Mouse (Mus musculus) stomach, embryonic 15.5 days (tissue): ENCODE measurements around the gene Sh3gl1. TPM values are rescaled to one million over a fixed set of nuclear protein-coding genes. Genes with fewer than 3 reads are reported as not detected.

ENCODE experiments used
- ATAC-seq: fragments of 200-750 bp; cut with Nextera tagmentation; 2 replicates; pipeline ENCODE4 v1.8.0; 2017; ENCODE audit warnings: low read depth, moderate number of reproducible peaks, moderate TSS enrichment; ENCODE audit not compliant: insufficient read depth, low FRiP score
- H3K27ac ChIP-seq: fragments of 300-500 bp; sonication (generic); 2 replicates; pipeline ENCODE4 v1.5.1; 2015; ENCODE audit warnings: mild to moderate bottlenecking, inconsistent platforms
- H3K27me3 ChIP-seq: fragments of 300-500 bp; sonication (generic); replicated peaks from 2 replicates; pipeline ENCODE4 v1.6.1; 2015; ENCODE audit warnings: inconsistent platforms
- H3K36me3 ChIP-seq: fragments of 300-500 bp; sonication (generic); 2 replicates; pipeline ENCODE4 v1.6.1; 2015; ENCODE audit warnings: inconsistent platforms
- H3K4me1 ChIP-seq: fragments of 300-500 bp; sonication (generic); 2 replicates; pipeline ENCODE4 v1.6.1; 2015; ENCODE audit warnings: inconsistent platforms
- H3K4me2 ChIP-seq: fragments of 300-500 bp; sonication (generic); 2 replicates; pipeline ENCODE4 v1.6.1; 2015; ENCODE audit warnings: mild to moderate bottlenecking, inconsistent platforms
- H3K4me3 ChIP-seq: fragments of 300-500 bp; sonication (generic); replicated peaks from 2 replicates; pipeline ENCODE4 v1.5.1; 2015; ENCODE audit warnings: inconsistent platforms
- H3K9ac ChIP-seq: fragments of 300-500 bp; sonication (generic); 2 replicates; pipeline ENCODE4 v1.6.1; 2015; ENCODE audit warnings: inconsistent platforms
- H3K9me3 ChIP-seq: fragments of 300-500 bp; sonication (generic); 2 replicates; pipeline ENCODE4 v1.6.1; 2016; ENCODE audit warnings: inconsistent platforms
- WGBS: fragments of 180-500 bp; shearing (Covaris S2); methylation state at CpG from one replicate; pipeline ENCODE4 v1.1.7; 2015; 5-methylcytosine and 5-hydroxymethylcytosine counted together
- polyA plus RNA-seq: library from polyadenylated mRNA; unstranded; fragments of >200 nt; fragmentation: Nextera tagmentation; extraction: Ambion mirVana; gene quantifications from 2 replicates; pipeline ENCODE4 v1.2.1, GENCODE M21; 2015

Gene Sh3gl1
- polyA plus RNA-seq, 1 experiment from 2014 or later = 136 TPM

DNA sequence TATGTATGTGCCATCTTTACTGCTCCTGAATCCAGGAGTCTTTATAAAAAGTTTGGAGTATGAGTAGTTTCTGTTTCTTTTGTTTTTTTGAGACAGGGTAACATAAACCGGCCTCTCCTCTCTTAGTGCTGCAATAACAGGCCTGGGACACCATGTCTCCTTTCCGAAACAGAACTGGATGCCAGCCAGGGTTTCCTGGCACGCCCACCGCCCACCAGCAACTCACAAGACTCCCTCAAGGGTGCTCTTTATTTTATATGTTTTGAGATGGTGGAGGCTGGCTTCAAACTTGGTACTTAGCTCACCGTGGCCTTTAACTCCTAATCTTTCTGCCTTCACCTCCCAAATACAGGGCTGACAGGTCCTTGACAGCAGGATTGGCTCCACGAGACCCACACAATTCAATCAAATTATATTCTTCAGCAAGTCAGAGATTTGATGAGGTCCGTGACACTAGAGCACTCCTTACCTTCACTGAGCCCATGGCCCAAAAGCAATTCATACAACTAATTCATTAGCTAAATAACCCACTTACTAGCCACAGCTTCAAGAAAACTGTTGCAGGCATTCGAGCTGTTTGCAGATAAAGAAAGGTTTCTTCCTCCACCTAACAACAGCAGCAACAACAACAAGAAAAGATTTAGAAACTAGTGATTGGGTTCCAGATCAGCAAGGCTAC is 2.3 kb upstream of the Sh3gl1 start:
- no peak overlapping the region for H3K4me2 ChIP-seq
- H3K9me3 ChIP-seq = no peaks in the 10 kb centered on the region
- H3K36me3 ChIP-seq = no peaks in the 10 kb centered on the region
- WGBS = 84% methylated on average over 8 of the region's 8 CpGs
- H3K9ac ChIP-seq = no peak overlapping the region
- no peak overlapping the region for H3K27ac ChIP-seq
- no peaks in the 10 kb centered on the region for H3K27me3 ChIP-seq
- ATAC-seq = no peak
- H3K4me1 ChIP-seq = peaks cover 30% of the 10 kb centered on the region
- no peak overlapping the region for H3K4me3 ChIP-seq

DNA sequence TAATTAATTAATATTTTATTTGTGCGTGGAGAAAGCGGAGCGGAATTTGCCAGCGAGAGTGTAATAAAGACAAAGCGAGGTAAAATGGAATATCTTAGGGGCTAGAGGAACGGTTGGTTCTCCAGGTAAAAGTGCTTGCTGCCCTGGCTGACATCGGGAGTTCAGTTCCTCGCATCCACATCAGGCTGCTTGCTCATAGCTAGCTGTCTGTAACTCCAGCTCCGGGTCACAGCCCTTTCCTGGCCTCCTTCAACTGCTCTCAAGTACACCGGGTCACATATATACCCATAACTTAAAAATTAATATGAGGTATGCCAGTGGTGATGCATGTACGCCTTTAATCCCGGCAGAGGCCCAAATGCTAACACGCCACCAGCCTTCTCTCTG is 459 bp upstream of the Sh3gl1 start:
- H3K9me3 ChIP-seq = no peaks in the 10 kb centered on the region
- peaks cover 45% of the 10 kb centered on the region for H3K4me1 ChIP-seq
- H3K4me2 ChIP-seq = peak overlapping the region; percentile 53
- H3K4me3 ChIP-seq = peak overlapping the region; percentile 93
- 34% methylated on average over 13 of the region's 13 CpGs for WGBS
- no peaks in the 10 kb centered on the region for H3K36me3 ChIP-seq
- no peak overlapping the region for H3K27ac ChIP-seq
- no peak for ATAC-seq
- no peak overlapping the region for H3K9ac ChIP-seq
- no peaks in the 10 kb centered on the region for H3K27me3 ChIP-seq

DNA sequence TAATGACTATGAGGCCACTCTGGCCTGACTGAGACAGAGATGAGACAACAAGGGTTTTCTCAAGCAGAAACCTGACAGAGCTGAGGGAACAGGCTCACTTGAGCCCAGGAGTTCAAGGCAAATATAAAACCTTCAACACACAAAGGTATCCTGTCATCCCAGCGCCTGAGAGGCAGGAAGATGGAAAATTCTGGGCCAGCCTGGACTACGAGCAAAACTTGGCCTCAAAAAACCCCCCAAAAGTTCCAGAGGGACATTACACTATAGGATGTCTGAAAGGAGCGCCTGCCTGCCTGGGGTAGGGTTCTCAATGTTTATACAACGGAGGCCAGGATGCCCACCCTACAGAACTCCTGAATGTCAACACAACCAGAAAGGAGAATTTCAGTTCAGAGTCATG is 1.2 kb downstream of the Sh3gl1 start:
- Histone ChIP-seq H3K27ac (0 out of 2 replicates have a peak overlapping the region, but pooled peaks have one; percentile 33), H3K27me3 (no peaks in the 10 kb centered on the region), H3K9me3 (no peaks in the 10 kb centered on the region), H3K36me3 (no peaks in the 10 kb centered on the region), H3K9ac (peak overlapping the region; percentile 96; the same call in 1 of the 2 replicates), H3K4me2 (peak overlapping the region; percentile 59), H3K4me3 (peak overlapping the region; percentile 93), H3K4me1 (peaks cover 45% of the 10 kb centered on the region)
- WGBS = 49% methylated on average over 4 of the region's 4 CpGs
- no peak for ATAC-seq

DNA sequence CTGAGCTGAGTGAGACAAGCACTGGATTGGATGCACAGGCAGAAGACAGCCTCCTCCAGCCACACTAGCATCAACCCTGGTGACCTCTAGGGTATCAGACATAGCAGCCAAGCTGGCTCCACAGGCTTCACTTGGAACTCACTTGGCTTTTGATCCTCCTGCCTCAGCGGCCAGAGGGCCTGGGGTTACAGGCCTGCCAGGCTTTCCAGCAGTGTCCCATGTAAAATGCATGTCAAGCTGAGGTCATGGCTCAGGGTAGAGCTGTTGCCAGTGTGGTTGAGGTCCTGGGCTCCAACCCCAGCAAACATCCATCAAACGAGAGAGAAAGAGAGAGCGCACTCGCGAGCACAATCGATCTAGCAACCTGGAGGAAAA is 1.7 kb downstream of the Sh3gl1 start:
- WGBS = 84% methylated on average over 6 of the region's 6 CpGs
- Histone ChIP-seq H3K36me3 (no peaks in the 10 kb centered on the region), H3K4me2 (peak overlapping the region; percentile 59; the same call in 1 of the 2 replicates), H3K9me3 (no peaks in the 10 kb centered on the region), H3K4me3 (peak overlapping the region; percentile 93; the same call in 1 of the 2 replicates), H3K4me1 (peaks cover 45% of the 10 kb centered on the region), H3K27me3 (no peaks in the 10 kb centered on the region), H3K27ac (peak overlapping the region; percentile 33; the same call in 1 of the 2 replicates), H3K9ac (peak overlapping the region; percentile 96; the same call in 1 of the 2 replicates)
- no peak for ATAC-seq

DNA sequence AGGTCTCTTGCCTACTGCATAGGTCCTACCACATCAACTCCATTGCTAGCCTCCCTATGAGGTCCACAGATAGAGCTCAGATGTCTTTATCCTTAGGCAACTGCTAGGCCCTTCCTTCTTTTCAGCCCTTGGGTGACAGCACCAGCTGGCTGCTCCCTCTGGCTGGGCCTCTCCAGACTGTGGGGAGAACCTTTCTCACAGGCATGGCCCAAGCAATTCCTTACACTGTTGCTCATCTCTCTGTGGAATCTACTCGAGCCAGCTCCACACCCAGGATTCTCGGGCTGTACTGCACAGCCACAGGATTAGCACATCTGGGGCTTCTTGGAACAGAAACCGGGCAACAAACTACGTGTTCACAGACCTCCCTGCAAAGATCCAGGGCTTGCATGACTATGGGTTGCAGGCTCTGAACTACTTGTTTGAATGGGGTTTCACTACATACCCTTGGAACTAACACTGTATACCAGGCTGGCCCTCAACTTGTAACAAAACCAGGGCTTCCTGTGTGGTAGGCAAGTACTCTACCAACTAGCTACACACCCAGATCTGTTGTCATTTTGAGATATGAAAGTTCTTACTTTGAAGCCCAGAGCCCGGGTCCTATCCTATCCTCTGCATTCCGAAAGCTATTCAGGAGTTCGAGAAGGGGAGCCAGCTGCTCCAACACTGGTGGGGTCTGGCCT is 2.3 kb downstream of the Sh3gl1 start:
- Histone ChIP-seq H3K36me3 (0 out of 2 replicates have a peak, but pooled peaks cover 4% of the 10 kb centered on the region), H3K4me3 (peak overlapping the region; percentile 93; the same call in 1 of the 2 replicates), H3K9me3 (no peaks in the 10 kb centered on the region), H3K27ac (no peak overlapping the region), H3K4me1 (peaks cover 45% of the 10 kb centered on the region), H3K4me2 (peak overlapping the region; percentile 59; the same call in 1 of the 2 replicates), H3K27me3 (no peaks in the 10 kb centered on the region), H3K9ac (no peak overlapping the region)
- no peak for ATAC-seq
- WGBS = 83% methylated on average over 7 of the region's 7 CpGs

DNA sequence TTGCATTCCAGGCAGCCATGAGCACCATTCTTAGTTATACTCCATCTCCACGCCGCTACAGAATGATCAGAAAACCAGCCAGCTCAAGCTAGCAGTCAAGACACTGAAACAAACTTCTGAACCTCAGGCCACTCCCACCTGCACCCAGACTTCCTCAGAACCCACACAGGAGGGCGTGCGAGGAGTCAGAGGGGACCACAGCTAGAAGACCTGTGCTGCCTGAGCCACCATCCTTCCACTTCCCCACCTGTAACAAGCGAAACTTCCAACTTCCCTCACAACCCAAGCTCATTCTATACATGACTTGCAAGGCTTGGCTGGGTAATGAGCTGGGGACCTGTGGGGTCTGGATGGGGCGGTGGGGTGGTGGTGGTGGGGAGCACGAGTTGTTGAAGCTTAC is 3.6 kb downstream of the Sh3gl1 start:
- Histone ChIP-seq H3K36me3 (0 out of 2 replicates have a peak, but pooled peaks cover 5% of the 10 kb centered on the region), H3K27ac (peak overlapping the region; percentile 31; the same call in 1 of the 2 replicates), H3K9ac (no peak overlapping the region), H3K4me1 (peaks cover 45% of the 10 kb centered on the region), H3K4me3 (no peak overlapping the region), H3K27me3 (no peaks in the 10 kb centered on the region), H3K4me2 (no peak overlapping the region), H3K9me3 (no peaks in the 10 kb centered on the region)
- ATAC-seq = no peak
- 66% methylated on average over 7 of the region's 7 CpGs for WGBS

DNA sequence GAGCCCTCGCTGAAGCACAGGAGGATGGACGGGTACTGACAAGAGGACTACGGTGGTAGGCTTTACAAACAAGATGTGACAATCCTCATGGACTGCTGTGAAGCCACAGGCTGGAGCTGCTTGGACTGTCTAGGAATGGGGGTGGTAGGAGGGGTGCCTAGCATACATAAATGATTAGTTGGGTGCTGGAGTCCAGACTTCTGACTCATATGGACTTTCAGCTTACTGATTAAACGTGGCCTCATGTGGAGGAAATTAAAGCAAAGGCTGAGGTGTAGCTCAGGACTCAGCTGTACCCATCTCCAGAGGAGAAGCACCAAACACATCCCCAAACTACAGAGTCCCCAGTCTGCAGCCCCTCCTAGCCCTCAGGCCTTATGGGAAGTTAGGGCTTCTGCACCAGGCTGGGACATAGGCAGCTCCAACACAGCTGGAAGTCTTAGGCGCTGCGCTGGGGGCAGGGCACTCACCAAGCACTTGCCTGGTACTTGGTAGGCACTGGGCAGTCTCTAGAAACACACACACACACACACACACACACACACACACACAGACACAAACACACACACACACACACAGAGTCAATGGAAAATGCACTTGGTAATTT is 4.2 kb downstream of the Sh3gl1 start:
- Histone ChIP-seq H3K36me3 (0 out of 2 replicates have a peak, but pooled peaks cover 5% of the 10 kb centered on the region), H3K27ac (no peak overlapping the region; the same call in 1 of the 2 replicates), H3K27me3 (no peaks in the 10 kb centered on the region), H3K4me1 (peaks cover 45% of the 10 kb centered on the region), H3K9ac (no peak overlapping the region), H3K9me3 (no peaks in the 10 kb centered on the region), H3K4me3 (no peak overlapping the region), H3K4me2 (no peak overlapping the region)
- ATAC-seq = no peak
- WGBS = 73% methylated on average over 6 of the region's 6 CpGs

DNA sequence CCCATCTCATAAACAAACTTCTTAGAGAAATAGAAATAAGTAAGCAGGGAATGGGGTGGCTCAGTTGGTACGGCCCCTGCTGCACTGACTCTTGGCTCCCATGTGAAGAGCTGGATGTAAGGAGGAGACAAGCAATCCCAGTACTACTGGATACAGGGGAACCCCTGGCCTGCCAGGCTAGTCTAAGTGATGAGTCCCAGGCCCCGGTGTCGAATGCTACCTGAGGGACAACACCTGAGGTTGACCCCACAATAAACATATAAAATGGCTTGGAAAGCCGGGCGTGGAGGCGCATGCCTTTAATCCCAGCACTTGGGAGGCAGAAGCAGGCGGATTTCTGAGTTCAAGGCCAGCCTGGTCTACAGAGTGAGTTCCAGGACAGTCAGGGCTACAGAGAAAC is 5.0 kb downstream of the Sh3gl1 start:
- WGBS = 85% methylated on average over 7 of the region's 7 CpGs
- ATAC-seq = no peak
- H3K9ac ChIP-seq = no peak overlapping the region
- H3K9me3 ChIP-seq = no peaks in the 10 kb centered on the region
- H3K4me3 ChIP-seq = no peak overlapping the region
- H3K36me3 ChIP-seq = 0 out of 2 replicates have a peak, but pooled peaks cover 6% of the 10 kb centered on the region
- no peak overlapping the region for H3K4me2 ChIP-seq
- H3K27ac ChIP-seq = no peak overlapping the region
- H3K4me1 ChIP-seq = peaks cover 45% of the 10 kb centered on the region
- no peaks in the 10 kb centered on the region for H3K27me3 ChIP-seq

DNA sequence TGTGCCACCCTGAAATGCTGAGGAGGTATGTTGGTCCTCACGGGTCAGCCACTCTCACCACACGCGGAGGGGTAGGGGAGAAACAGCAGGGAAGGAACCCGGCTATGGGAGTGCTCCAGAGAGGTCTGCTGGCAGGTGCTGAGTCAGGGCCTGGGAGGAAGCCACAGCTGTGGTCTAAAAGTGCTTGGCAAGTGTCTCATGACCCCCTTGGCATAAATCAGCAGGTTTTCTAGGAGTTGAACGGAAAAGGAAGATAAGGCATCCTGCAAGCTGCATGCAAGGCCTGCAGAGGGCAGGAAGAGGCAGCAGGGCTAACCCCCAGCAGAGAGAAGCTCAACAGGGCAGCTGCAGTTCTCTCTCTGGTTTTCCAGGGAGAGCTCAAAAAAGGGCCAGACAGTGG is 5.5 kb downstream of the Sh3gl1 start:
- Histone ChIP-seq H3K4me3 (no peak overlapping the region), H3K9ac (no peak overlapping the region), H3K4me1 (peaks cover 45% of the 10 kb centered on the region), H3K36me3 (0 out of 2 replicates have a peak, but pooled peaks cover 8% of the 10 kb centered on the region), H3K27me3 (no peaks in the 10 kb centered on the region), H3K27ac (no peak overlapping the region), H3K9me3 (no peaks in the 10 kb centered on the region), H3K4me2 (no peak overlapping the region)
- no peak for ATAC-seq
- WGBS = 52% methylated on average over 5 of the region's 5 CpGs

DNA sequence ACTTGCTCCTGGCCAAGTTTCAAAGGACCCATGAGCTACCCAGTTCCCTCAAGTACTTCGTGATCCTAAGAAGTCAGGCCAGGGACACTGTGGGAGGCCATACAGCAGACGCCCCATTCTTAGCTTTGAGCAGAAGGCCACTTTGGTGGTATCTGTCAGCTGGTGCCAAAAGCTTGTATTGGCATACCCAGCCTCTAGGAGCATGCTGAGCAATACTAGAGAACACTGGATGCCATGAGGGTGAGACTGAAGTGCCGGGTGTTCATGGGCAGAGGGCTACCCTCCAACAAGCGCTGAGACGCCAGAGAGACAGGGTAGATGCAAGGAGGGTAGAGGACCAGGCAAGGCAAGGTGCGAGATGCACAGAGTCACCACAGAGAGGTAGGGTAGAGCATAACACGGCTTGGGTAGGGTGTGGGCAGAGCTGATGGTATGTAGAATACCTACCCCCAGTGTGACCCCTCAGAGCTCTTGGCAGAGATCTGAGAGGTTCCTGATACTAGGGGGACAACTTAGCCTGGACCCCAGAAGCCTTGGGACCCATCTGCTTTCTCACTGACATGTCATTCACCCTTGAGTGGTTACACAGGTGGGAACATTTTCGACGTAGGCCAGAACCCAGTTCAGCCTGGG is 6.1 kb downstream of the Sh3gl1 start:
- WGBS = 88% methylated on average over 9 of the region's 9 CpGs
- H3K27me3 ChIP-seq = no peaks in the 10 kb centered on the region
- H3K4me3 ChIP-seq = no peak overlapping the region
- peaks cover 45% of the 10 kb centered on the region for H3K4me1 ChIP-seq
- no peak overlapping the region for H3K4me2 ChIP-seq
- no peak overlapping the region for H3K9ac ChIP-seq
- 0 out of 2 replicates have a peak, but pooled peaks cover 8% of the 10 kb centered on the region for H3K36me3 ChIP-seq
- no peaks in the 10 kb centered on the region for H3K9me3 ChIP-seq
- ATAC-seq = no peak
- H3K27ac ChIP-seq = no peak overlapping the region

DNA sequence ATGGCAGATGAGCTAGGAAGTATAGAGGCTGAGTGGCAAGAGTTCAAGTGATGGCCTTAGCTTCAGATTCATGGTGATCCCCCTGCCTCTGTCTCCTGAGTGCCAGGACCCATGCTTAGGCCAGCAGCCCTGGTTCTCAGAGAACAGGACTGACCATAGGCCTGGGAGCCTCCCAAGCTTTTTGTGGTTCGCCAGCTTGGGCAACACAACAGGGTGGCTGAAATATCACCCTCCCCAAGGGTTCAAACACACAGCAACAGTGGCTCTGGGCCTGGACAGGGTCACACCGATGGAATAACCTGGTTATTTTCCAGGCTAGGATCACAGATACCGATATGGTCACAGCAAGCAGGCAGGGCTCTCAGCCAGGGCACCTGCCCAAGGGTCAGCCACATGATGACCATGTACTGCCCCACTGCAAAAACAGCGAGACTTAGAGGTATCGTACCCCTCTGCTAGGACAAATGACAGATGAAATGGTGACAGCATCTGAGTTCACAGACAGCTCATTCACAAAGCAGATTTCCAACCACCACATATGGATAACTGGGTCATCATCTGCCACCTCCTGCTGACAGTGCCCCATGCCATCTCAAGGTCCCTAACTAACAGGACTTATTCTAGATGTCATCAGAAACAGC is 8.5 kb downstream of the Sh3gl1 start:
- no peak for ATAC-seq
- no peaks in the 10 kb centered on the region for H3K9me3 ChIP-seq
- no peak overlapping the region for H3K27ac ChIP-seq
- no peaks in the 10 kb centered on the region for H3K27me3 ChIP-seq
- no peak overlapping the region for H3K9ac ChIP-seq
- H3K36me3 ChIP-seq = 0 out of 2 replicates have a peak, but pooled peaks cover 8% of the 10 kb centered on the region
- H3K4me1 ChIP-seq = peaks cover 24% of the 10 kb centered on the region
- 91% methylated on average over 5 of the region's 5 CpGs for WGBS
- H3K4me3 ChIP-seq = no peak overlapping the region
- no peak overlapping the region for H3K4me2 ChIP-seq
